Mouse (Mus musculus): ENCODE measurements around the gene Ints11. TPM values are rescaled to one million over a fixed set of nuclear protein-coding genes. Genes with fewer than 3 reads are reported as not detected.

Gene Ints11
- polyA plus RNA-seq (2012; ENCODE audit: insufficient read depth, insufficient read length, missing spikeins): 21.4 and 23.0 TPM in 2 replicates

DNA sequence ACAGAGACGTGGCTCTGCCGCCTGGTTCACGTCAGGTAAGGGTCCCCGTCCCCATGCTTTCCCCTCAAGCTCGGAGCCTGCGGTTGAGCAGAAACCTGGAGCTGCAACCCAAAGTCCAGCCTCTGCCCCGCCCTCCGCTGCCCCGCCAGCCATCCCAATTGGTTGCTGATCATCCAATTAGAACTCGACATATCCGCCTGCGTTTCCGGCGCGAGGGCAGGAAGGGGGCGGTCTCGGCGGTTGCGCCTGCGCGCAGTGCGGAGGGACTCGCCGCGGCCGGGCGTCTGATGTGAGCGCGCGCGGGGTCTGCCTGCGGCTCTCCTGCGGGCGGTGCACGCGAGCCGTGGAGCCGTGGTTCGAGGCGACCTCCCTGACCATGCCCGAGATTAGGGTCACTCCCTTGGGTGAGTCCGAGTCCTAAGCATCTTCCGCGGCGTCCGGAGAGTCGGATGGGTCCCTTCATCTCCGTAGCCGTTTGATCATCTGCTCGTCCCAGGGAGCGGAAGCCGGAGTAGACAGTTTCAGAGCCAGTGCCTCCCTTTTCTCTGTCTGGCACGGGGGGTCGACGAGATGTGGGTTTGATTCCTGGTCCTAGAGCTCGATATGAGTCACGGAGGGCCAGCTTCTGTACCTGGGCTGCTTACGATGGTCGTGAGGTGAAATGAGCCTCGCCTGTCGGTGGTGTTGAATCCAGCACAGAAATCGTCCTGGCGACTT, at the start of gene Ints11, which contains the start of gene Cptp:
Gene Ints11 (plus strand): TSS at position 230 of the 717 bp plus-strand sequence.
Gene Cptp (minus strand): TSS at position 124 of the 717 bp plus-strand sequence.
- Histone ChIP-seq H3K4me1 (ENCODE audit: control insufficient read depth, insufficient read depth, low read length) (peaks cover 6% of the 10 kb centered on the region), H3K27ac (ENCODE audit: insufficient read depth, low read depth, low read length) (0 out of 2 replicates have a peak within 1 kb of the TSS, but pooled peaks have one; percentile 3), H3K4me3 (ENCODE audit: insufficient read depth, low read length) (peak within 1 kb of the TSS; percentile 96)
- TF ChIP-seq POLR2A (IDR thresholded peaks at IDR 0.05; ENCODE audit: borderline replicate concordance, low read depth, low read length): no peak
- TF ChIP-seq CTCF (IDR thresholded peaks at IDR 0.05; ENCODE audit: low read depth, low read length): no peak

DNA sequence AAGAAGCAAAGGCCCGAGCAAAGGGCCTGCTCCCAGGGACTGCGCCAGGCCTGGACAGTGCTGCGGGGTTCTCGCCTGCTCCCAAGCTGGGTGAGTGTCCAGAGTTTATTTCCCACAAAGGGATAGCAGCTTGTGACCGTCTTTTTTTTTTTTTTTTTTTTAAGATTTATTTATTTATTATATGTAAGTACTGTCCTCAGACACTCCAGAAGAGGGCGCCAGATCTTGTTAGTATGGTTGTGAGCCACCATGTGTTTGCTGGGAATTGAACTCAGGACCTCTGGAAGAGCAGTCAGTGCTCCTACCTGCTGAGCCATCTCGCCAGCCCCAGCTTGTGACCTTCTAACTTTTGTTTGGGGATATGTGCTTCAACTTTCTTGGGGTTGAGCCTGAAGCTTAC, 48.3 kb upstream of the Ints11 start:
- TF ChIP-seq CTCF (IDR thresholded peaks at IDR 0.05; ENCODE audit: low read depth, low read length) (peak; percentile 45; the same call in 1 of the 2 replicates), POLR2A (IDR thresholded peaks at IDR 0.05; ENCODE audit: borderline replicate concordance, low read depth, low read length) (no peak)
- H3K4me1 ChIP-seq (ENCODE audit: control insufficient read depth, insufficient read depth, low read length): no peaks in the 10 kb centered on the region
- no peak overlapping the region for H3K27ac ChIP-seq (ENCODE audit: insufficient read depth, low read depth, low read length)
- H3K4me3 ChIP-seq (ENCODE audit: insufficient read depth, low read length): no peak overlapping the region

DNA sequence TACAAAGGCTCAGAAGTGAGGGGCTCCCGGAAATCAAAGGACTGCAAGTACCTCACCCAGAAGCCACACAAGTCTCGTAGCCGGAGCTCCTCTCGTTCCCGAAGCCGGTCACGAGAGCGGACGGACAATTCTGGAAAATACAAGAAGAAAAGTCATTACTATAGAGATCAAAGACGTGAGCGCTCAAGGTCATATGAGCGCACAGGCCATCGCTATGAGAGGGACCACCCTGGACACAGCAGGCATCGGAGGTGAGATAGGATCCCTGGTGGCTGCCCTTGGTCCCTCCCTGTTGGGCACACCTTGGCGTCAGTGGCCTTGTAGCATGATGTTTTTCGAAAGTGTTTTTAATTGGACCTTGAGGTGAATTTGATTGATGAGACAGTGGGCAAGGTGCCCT, 45.9 kb upstream of the Ints11 start:
- Histone ChIP-seq H3K4me1 (ENCODE audit: control insufficient read depth, insufficient read depth, low read length) (no peaks in the 10 kb centered on the region), H3K27ac (ENCODE audit: insufficient read depth, low read depth, low read length) (no peak overlapping the region), H3K4me3 (ENCODE audit: insufficient read depth, low read length) (no peak overlapping the region)
- TF ChIP-seq CTCF (IDR thresholded peaks at IDR 0.05; ENCODE audit: low read depth, low read length): no peak
- TF ChIP-seq POLR2A (IDR thresholded peaks at IDR 0.05; ENCODE audit: borderline replicate concordance, low read depth, low read length): no peak

DNA sequence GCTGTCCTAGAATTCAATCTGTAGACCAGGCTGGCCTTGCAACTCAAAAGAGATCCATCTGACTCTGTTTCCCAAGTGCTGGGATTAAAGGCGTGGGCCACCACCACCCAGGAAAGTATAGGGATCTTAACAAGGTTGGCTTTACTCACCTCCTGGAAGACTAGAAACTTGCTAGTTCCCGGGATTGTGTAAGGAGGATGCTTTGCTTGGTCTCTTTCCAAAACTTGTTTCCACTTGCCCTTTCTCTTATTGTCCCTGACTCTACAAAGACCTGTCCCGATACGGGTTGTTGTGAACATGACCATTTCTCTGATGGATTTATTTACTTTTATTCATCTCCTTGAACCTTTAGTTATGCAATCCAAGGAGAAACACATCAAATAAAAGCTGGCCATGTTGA, 39.5 kb upstream of the Ints11 start:
- Histone ChIP-seq H3K27ac (ENCODE audit: insufficient read depth, low read depth, low read length) (no peak overlapping the region), H3K4me1 (ENCODE audit: control insufficient read depth, insufficient read depth, low read length) (peaks cover 26% of the 10 kb centered on the region), H3K4me3 (ENCODE audit: insufficient read depth, low read length) (no peak overlapping the region)
- no peak for TF ChIP-seq CTCF (IDR thresholded peaks at IDR 0.05; ENCODE audit: low read depth, low read length)

GRCm38 (mm10) chr4:155830596-155830995, 38.8 kb upstream of the Ints11 start:
- H3K4me1 ChIP-seq (ENCODE audit: control insufficient read depth, insufficient read depth, low read length): peaks cover 26% of the 10 kb centered on the region
- H3K4me3 ChIP-seq (ENCODE audit: insufficient read depth, low read length): peak overlapping the region; percentile 21
- H3K27ac ChIP-seq (ENCODE audit: insufficient read depth, low read depth, low read length): no peak overlapping the region
- TF ChIP-seq POLR2A (IDR thresholded peaks at IDR 0.05; ENCODE audit: borderline replicate concordance, low read depth, low read length) (no peak), CTCF (IDR thresholded peaks at IDR 0.05; ENCODE audit: low read depth, low read length) (no peak)

DNA sequence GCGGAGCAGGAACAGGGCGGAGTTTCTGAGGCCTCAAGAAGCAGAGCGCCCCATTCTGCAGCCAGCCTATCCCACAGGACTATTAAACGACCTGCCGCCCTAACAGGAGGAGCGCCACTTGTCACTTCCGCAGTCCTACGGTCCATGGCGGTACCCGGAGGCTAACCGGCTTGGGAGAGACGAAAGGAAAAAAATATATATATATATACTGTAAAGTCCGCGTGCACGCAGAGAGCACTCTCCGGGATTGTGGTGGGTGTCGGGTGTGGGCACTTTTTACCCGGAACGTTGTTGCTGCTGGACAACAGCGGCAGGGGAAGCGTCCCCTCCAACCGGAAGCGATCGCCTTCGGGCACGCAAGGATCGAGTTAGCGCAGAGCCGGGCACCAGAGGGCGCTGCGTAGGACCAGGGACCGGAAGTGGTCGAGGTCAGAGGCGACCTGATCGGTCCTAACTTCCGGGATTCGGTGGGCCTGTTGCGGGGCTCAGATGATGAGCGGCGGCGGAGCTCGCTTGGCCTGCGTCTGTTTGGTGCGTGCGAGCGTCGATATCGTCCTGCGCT, 38.1 kb upstream of the Ints11 start, which contains the start of gene Aurkaip1:
Gene Aurkaip1 (plus strand): TSS at position 68 of the 562 bp plus-strand sequence.
- Histone ChIP-seq H3K4me3 (ENCODE audit: insufficient read depth, low read length) (peak within 1 kb of the TSS; percentile 91), H3K27ac (ENCODE audit: insufficient read depth, low read depth, low read length) (peak within 1 kb of the TSS; percentile 83), H3K4me1 (ENCODE audit: control insufficient read depth, insufficient read depth, low read length) (peaks cover 26% of the 10 kb centered on the region)
- TF ChIP-seq CTCF (IDR thresholded peaks at IDR 0.05; ENCODE audit: low read depth, low read length) (no peak; the same call in 1 of the 2 replicates), POLR2A (IDR thresholded peaks at IDR 0.05; ENCODE audit: borderline replicate concordance, low read depth, low read length) (no peak)

GRCm38 (mm10) chr4:155831831-155832230, 37.5 kb upstream of the Ints11 start:
- Histone ChIP-seq H3K4me1 (ENCODE audit: control insufficient read depth, insufficient read depth, low read length) (peaks cover 26% of the 10 kb centered on the region), H3K4me3 (ENCODE audit: insufficient read depth, low read length) (peak overlapping the region; percentile 91)
- no peak for TF ChIP-seq CTCF (IDR thresholded peaks at IDR 0.05; ENCODE audit: low read depth, low read length)
- no peak for TF ChIP-seq POLR2A (IDR thresholded peaks at IDR 0.05; ENCODE audit: borderline replicate concordance, low read depth, low read length)

DNA sequence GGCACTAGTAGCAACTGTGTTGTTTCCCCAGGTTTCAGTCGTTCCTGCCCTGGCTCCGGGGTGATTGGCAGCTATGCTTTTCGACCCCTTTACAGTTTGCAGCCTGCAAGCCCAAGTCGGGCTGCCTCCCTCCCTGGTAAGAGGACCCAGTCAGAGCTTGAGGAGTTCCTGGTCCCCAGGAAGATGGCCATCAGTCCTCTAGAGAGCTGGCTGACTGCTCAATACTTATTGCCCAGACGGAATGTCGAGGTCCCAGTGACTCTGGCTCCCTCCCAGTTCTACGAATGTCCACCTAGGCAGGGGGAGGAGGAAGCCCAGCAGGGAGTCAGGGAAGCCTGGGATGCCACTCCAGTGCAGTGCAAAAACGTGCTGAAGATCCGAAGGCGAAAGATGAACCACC, 37.0 kb upstream of the Ints11 start:
- H3K4me3 ChIP-seq (ENCODE audit: insufficient read depth, low read length): peak overlapping the region; percentile 91
- no peak for TF ChIP-seq POLR2A (IDR thresholded peaks at IDR 0.05; ENCODE audit: borderline replicate concordance, low read depth, low read length)
- no peak for TF ChIP-seq CTCF (IDR thresholded peaks at IDR 0.05; ENCODE audit: low read depth, low read length)
- peaks cover 28% of the 10 kb centered on the region for H3K4me1 ChIP-seq (ENCODE audit: control insufficient read depth, insufficient read depth, low read length)
- peak overlapping the region; percentile 54 for H3K27ac ChIP-seq (ENCODE audit: insufficient read depth, low read depth, low read length)

More at GRCm38 (mm10) chr4:155831831-155832230, 37.5 kb upstream of the Ints11 start:
- peak overlapping the region; percentile 54 for H3K27ac ChIP-seq (ENCODE audit: insufficient read depth, low read depth, low read length)

DNA sequence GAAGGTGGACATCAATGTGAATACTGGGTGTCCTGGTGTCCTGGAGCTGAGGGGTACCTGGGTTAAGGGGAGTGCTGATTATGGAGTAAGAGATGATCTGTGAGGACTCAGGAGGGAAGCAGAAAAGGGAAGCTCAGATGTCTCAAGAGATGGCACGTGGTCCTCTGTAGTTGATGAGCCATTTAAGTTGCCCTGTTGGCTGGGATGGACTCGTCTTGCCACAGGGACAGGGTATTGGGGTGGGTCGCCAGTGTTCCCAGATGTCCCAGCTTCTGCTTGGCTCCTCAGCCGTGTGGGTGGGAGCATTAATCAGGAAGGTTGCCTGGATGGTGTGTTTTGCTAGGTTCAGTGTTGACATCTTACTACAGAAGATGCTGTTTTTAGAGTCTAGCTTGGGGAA, 36.1 kb upstream of the Ints11 start:
- TF ChIP-seq CTCF (IDR thresholded peaks at IDR 0.05; ENCODE audit: low read depth, low read length): no peak
- no peak for TF ChIP-seq POLR2A (IDR thresholded peaks at IDR 0.05; ENCODE audit: borderline replicate concordance, low read depth, low read length)

GRCm38 (mm10) chr4:155833836-155834235, 35.5 kb upstream of the Ints11 start:
- Histone ChIP-seq H3K4me3 (ENCODE audit: insufficient read depth, low read length) (no peak overlapping the region), H3K4me1 (ENCODE audit: control insufficient read depth, insufficient read depth, low read length) (peaks cover 33% of the 10 kb centered on the region)

More for the DNA sequence above, 36.1 kb upstream of the Ints11 start:
- peak overlapping the region; percentile 52 for H3K27ac ChIP-seq (ENCODE audit: insufficient read depth, low read depth, low read length)
- peaks cover 33% of the 10 kb centered on the region for H3K4me1 ChIP-seq (ENCODE audit: control insufficient read depth, insufficient read depth, low read length)
- H3K4me3 ChIP-seq (ENCODE audit: insufficient read depth, low read length): peak overlapping the region; percentile 91; the same call in 1 of the 2 replicates

More at GRCm38 (mm10) chr4:155833836-155834235, 35.5 kb upstream of the Ints11 start:
- no peak; the same call in 1 of the 2 replicates for TF ChIP-seq CTCF (IDR thresholded peaks at IDR 0.05; ENCODE audit: low read depth, low read length)
- no peak for TF ChIP-seq POLR2A (IDR thresholded peaks at IDR 0.05; ENCODE audit: borderline replicate concordance, low read depth, low read length)
- H3K27ac ChIP-seq (ENCODE audit: insufficient read depth, low read depth, low read length): peak overlapping the region; percentile 52; the same call in 1 of the 2 replicates
